8 mouse cellular contexts compared by ENCODE assay signal in the genomic region with DNA sequence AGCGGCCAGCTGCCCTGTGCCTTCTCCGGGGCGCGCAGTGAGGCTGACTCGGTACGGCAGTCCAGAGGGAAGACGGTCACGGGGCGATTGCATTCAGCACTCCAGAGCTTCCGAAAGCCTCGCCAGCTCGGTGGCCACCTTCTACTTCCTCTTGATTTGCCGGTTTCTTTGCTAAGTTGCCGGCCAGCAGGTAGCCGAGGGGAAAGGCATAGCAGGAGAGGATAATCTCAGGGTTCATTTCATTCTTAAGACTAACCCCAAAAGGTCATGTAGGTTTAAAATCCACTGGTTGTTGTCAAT. TPM values are rescaled to one million over a fixed set of nuclear protein-coding genes. Genes with fewer than 3 reads are reported as not detected.
DNase-seq lines count a peak whose midpoint lies in the region; ATAC-seq and TF ChIP-seq lines count a peak whose summit lies in the region.

No protein-coding gene starts in this region.

- DNase-seq in heart, adult 2 months: no peak
- DNase-seq in heart, postnatal 36 days: no peak
- DNase-seq in heart, postnatal 0 days (ENCODE audit: low spot score): no peak
- no peak for DNase-seq in gastrocnemius, postnatal 10 days
- no peak for DNase-seq in thymus, postnatal 25 days

- H3K9ac ChIP-seq in heart, adult 2 months (ENCODE audit: low read depth, low read length): peak overlapping the region; percentile 10; the same call in 1 of the 2 replicates
- H3K9ac ChIP-seq in ES-Bruce4 (ENCODE audit: low read depth, poor library complexity, severe bottlenecking): peak overlapping the region; percentile 53
- peak overlapping the region; percentile 72 for H3K9ac ChIP-seq in heart, postnatal 0 days (replicated peaks; ENCODE audit: low read depth, low read length)
- no peak overlapping the region for H3K9ac ChIP-seq in liver, embryonic 16.5 days (ENCODE audit: low read depth, low read length)

- H3K79me2 ChIP-seq in heart, adult 2 months (replicated peaks; ENCODE audit: control insufficient read depth, insufficient read depth, low read length): no peaks in the 10 kb centered on the region

- no peaks in the 10 kb centered on the region for H3K27me3 ChIP-seq in heart, adult 2 months (ENCODE audit: control insufficient read depth, insufficient read depth, low read length)
- H3K27me3 ChIP-seq in ES-Bruce4 (ENCODE audit: control insufficient read depth, insufficient read depth, low read length, poor library complexity, severe bottlenecking): peaks cover 2% of the 10 kb centered on the region; the same call in 1 of the 2 replicates
- H3K27me3 ChIP-seq in heart, postnatal 0 days (ENCODE audit: control insufficient read depth, insufficient read depth, low read length): no peaks in the 10 kb centered on the region
- peaks cover 40% of the 10 kb centered on the region for H3K27me3 ChIP-seq in liver, embryonic 16.5 days (ENCODE audit: control insufficient read depth, insufficient read depth, low read depth, low read length)

- TF ChIP-seq CTCF in heart, adult 2 months (IDR thresholded peaks at IDR 0.05): no peak
- no peak for TF ChIP-seq CTCF in ES-Bruce4 (IDR thresholded peaks at IDR 0.05; ENCODE audit: low read depth, low read length)
- TF ChIP-seq CTCF in heart, postnatal 0 days (IDR thresholded peaks at IDR 0.05; ENCODE audit: low read depth): no peak

- H3K4me2 ChIP-seq in heart, postnatal 0 days (ENCODE audit: low read depth, low read length): peak overlapping the region; percentile 86
- peak overlapping the region; percentile 92 for H3K4me2 ChIP-seq in liver, embryonic 16.5 days (ENCODE audit: low read depth, low read length)

- 2% methylated on average over 15 of the region's 15 CpGs for WGBS in heart, adult 2 months
- under 1% methylated on average over 15 of the region's 15 CpGs for WGBS in heart, postnatal 0 days
- 0% methylated on average over 15 of the region's 15 CpGs for WGBS in liver, embryonic 16.5 days (ENCODE audit: insufficient replicate concordance)

- peak overlapping the region; percentile 71 for H3K4me3 ChIP-seq in heart, adult 2 months
- peak overlapping the region; percentile 70 for H3K4me3 ChIP-seq in ES-Bruce4 (ENCODE audit: low read depth, low read length)
- peak overlapping the region; percentile 79 for H3K4me3 ChIP-seq in heart, postnatal 0 days (ENCODE audit: low read depth, low read length)
- H3K4me3 ChIP-seq in liver, embryonic 16.5 days (ENCODE audit: low read depth, low read length): peak overlapping the region; percentile 65

- intact Hi-C loops in heart, adult 2 months (cut with DNase I): no loop called here
- intact Hi-C loops in heart, postnatal 36 days (cut with DNase I): loop anchor here (10.0 kb wide), 1 partner anchor 299 kb away; no protein-coding TSS in a partner anchor

- peak overlapping the region; percentile 73 for H3K27ac ChIP-seq in heart, adult 2 months
- no peak overlapping the region for H3K27ac ChIP-seq in ES-Bruce4 (ENCODE audit: insufficient read depth, low read length)
- peak overlapping the region; percentile 96 for H3K27ac ChIP-seq in heart, postnatal 0 days (ENCODE audit: low read depth)
- no peak overlapping the region for H3K27ac ChIP-seq in liver, embryonic 16.5 days (ENCODE audit: low read length)

- ATAC-seq in heart, postnatal 0 days (ENCODE audit: insufficient read depth, low read depth): no peak
- no peak for ATAC-seq in liver, embryonic 16.5 days (ENCODE audit: low read depth)
- ATAC-seq in activated CD4-positive, CD25-positive, alpha-beta regulatory T cell, adult 4 months: no peak

- peaks cover 1% of the 10 kb centered on the region; the same call in 1 of the 2 replicates for H3K4me1 ChIP-seq in heart, adult 2 months (ENCODE audit: control insufficient read depth, insufficient read depth, low read length)
- H3K4me1 ChIP-seq in ES-Bruce4 (ENCODE audit: control insufficient read depth, insufficient read depth, low read length): no peaks in the 10 kb centered on the region
- no peaks in the 10 kb centered on the region for H3K4me1 ChIP-seq in heart, postnatal 0 days (ENCODE audit: control insufficient read depth, insufficient read depth)
- H3K4me1 ChIP-seq in liver, embryonic 16.5 days (ENCODE audit: control insufficient read depth, low read depth, low read length): peaks cover 2% of the 10 kb centered on the region

- H3K9me3 ChIP-seq in ES-Bruce4 (replicated peaks; ENCODE audit: control insufficient read depth, insufficient read depth, low read length, poor library complexity, severe bottlenecking): no peaks in the 10 kb centered on the region
- H3K9me3 ChIP-seq in heart, postnatal 0 days (replicated peaks; ENCODE audit: control insufficient read depth, low read length): no peaks in the 10 kb centered on the region
- no peaks in the 10 kb centered on the region for H3K9me3 ChIP-seq in liver, embryonic 16.5 days (replicated peaks; ENCODE audit: control insufficient read depth, low read length)

- no peak for TF ChIP-seq POLR2A in heart, adult 2 months (IDR thresholded peaks at IDR 0.05; ENCODE audit: insufficient read depth, low read depth, low read length)
- TF ChIP-seq POLR2A in ES-Bruce4 (IDR thresholded peaks at IDR 0.05; ENCODE audit: insufficient read depth, low read length): no peak

- H3K36me3 ChIP-seq in heart, adult 2 months (ENCODE audit: control insufficient read depth, insufficient read depth, low read length): no peaks in the 10 kb centered on the region
- H3K36me3 ChIP-seq in ES-Bruce4 (ENCODE audit: control insufficient read depth, insufficient read depth, low read length, poor library complexity, severe bottlenecking): no peaks in the 10 kb centered on the region
- no peaks in the 10 kb centered on the region for H3K36me3 ChIP-seq in heart, postnatal 0 days (replicated peaks; ENCODE audit: control insufficient read depth, insufficient read depth, low read length)
- no peaks in the 10 kb centered on the region for H3K36me3 ChIP-seq in liver, embryonic 16.5 days (ENCODE audit: control insufficient read depth, insufficient read depth)

- TF ChIP-seq EP300 in heart, adult 2 months (IDR thresholded peaks at IDR 0.05; ENCODE audit: insufficient read depth, low read depth, low read length): no peak
- TF ChIP-seq EP300 in ES-Bruce4 (IDR thresholded peaks at IDR 0.05; ENCODE audit: insufficient read depth, low read depth, low read length): no peak
- no peak for TF ChIP-seq EP300 in heart, postnatal 0 days (IDR thresholded peaks at IDR 0.05; ENCODE audit: low read depth)

RNA-seq across cellular contexts. Expression of gene Epha7, which starts 2.6 kb away (rescaled TPM):
- total RNA-seq in heart, adult 2 months (2021): 1 to 10 TPM; 6.4 to 6.9 TPM
- polyA plus RNA-seq in heart, adult 2 months (2012; rRNA removed): 1.2 and 3.5 TPM in 2 replicates
- 1 to 10 TPM; 5.3 to 9.7 TPM for total RNA-seq in heart, postnatal 36 days (2021)
- 3.3 and 4.2 TPM in 2 replicates for polyA plus RNA-seq in ES-Bruce4 (2011; ENCODE audit: insufficient read depth, insufficient read length, low read depth, missing spikeins)
- 6.5 and 8.7 TPM in 2 replicates for total RNA-seq in heart, postnatal 0 days (2014; rRNA removed; ENCODE audit: low replicate concordance)
- polyA plus RNA-seq in heart, postnatal 0 days (2015; fragmentation: Nextera tagmentation; extraction: Ambion mirVana): 11.2 and 12.9 TPM in 2 replicates
- polyA plus RNA-seq in liver, embryonic 16.5 days (2015; fragmentation: Nextera tagmentation; extraction: Ambion mirVana): 1.4 and 1.7 TPM in 2 replicates
- total RNA-seq in gastrocnemius, postnatal 10 days (2021): 1 to 10 TPM; 2.4 to 3.5 TPM
- polyA plus RNA-seq in activated CD4-positive, CD25-positive, alpha-beta regulatory T cell, adult 4 months (2017; shearing (Covaris generic)): under 1 TPM in 1 of 2 experiments, not detected in 1; 0.22 TPM

Comparison
In these comparisons a context has a peak if more than half of its experiments do, and no peak if none do; other contexts are left out.
1. H3K27ac ChIP-seq: peak in heart, adult 2 months (single experiment) and heart, postnatal 0 days (single experiment); none in ES-Bruce4 (single experiment) and liver, embryonic 16.5 days (single experiment).
2. Peak in every context shown above with its lines, with median percentiles within 50 percentile points of each other: H3K4me3 ChIP-seq.